Mouse (Mus musculus): Measurements from ENCODE around the gene Gm20388.

DNA sequence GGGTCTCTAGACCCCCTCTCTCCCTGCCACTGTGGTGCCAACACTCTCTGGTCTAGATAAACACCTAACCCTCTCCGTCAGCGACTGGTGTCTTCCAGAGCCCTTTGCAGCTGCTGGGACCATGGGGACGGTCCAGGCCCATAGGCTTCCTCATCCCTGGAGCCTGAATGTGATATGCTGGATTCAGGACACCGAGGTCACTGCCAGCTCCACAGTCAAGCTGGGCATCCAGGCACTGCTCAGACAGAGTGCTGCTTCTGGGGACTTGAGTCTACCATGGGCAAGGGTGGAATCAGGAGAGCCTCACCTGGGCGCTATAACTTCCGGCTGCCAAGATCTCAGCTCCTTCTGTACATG is 472.5 kb downstream of the Gm20388 start:
- TF ChIP-seq CHD2 (IDR thresholded peaks at IDR 0.05; ENCODE audit: low read depth, low read length) (no peak), HCFC1 (IDR thresholded peaks at IDR 0.05; ENCODE audit: borderline replicate concordance, insufficient read depth, low read length) (no peak), MAFK (IDR thresholded peaks at IDR 0.05; ENCODE audit: insufficient read depth, low read depth, low read length) (no peak), ZNF384 (IDR thresholded peaks at IDR 0.05; ENCODE audit: low read depth, low read length) (no peak), ZC3H11A (IDR thresholded peaks at IDR 0.05; ENCODE audit: borderline replicate concordance, low read depth, low read length) (no peak)
